Mouse (Mus musculus) naive thymus-derived CD4-positive, alpha-beta T cell, adult 2 months (primary cell): ENCODE measurements around the gene Tesk1.

Source experiments
- DNase-seq: peaks from one replicate; pipeline ENCODE4 v3.0.0-alpha.2; 2011; ENCODE audit warnings: low read depth

The Tesk1 gene

DNA sequence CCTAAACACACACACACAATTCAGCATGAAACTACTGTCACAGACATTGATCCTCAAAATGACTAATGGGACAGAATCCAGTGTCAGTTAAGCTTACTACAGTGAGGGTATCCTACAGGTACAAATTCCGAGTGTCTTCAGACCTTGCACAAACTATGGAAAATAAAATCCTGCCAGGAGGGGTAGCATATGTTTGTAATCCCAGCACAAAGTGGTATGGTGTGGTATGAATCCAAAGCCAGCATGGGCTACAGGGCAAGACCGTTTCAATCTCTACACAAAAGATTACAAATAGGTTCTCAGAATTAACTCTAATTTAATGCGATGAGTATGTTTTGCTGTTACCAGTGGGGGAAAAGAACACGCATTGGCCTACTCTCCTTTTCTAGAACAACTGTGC, at the start of gene Tesk1:
Gene Tesk1, plus strand, starts transcription at position 301 of the 400 bp plus-strand sequence.
- DNase-seq = no peak

DNA sequence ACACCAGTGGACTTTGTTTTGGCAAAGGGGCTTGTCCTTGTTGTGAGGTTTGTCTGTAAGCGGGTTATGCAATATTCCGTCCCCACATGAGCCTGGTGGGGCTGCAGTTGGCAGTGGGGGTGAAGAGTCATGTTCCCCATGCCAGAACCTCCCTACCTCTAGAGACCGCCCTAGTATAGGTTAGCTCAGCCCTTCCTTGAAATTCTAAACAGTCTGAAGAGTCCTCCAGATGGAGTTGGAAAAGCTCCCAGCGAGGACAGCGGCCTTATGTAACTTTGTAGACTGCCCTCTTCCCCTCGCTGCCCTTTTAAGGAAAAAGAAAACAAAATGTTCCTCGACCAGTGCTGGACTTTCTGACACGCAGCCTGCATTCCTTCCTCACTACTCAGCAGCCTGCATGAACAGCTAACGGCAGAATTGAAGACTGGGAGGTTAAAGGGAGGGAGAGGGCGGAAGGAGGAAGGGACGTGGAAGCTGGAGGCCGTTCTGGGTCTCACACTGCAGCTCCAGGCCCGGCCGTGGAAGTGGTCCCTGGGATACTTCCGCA, 47.3 kb upstream of the Tesk1 start:
- no peak for DNase-seq

- DNase-seq = no peak
Observed at GRCm38 (mm10) chr4:43395147-43395546, 46.6 kb upstream of the Tesk1 start.

DNA sequence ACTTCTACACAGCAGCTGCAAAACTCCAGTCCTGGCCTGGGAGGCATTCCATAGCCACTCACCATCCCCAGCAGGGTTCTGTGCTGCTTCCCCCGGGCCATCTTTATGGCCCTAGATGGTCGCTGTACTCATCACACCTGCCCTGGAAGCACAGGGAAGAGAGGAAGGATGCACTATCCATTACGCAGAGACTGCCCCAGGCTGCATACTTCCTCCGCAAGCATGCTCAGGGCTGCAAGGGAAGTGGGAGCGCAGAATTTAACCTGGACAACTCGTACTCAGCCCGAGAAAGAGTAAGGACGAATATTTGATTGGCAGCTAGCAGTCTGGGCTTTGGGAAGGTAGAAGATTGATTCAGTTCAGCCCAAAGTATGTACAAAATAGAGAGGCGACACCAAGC, 45.9 kb upstream of the Tesk1 start:
- no peak for DNase-seq

GRCm38 (mm10) chr4:43396381-43396780, 45.4 kb upstream of the Tesk1 start:
- DNase-seq = no peak

DNA sequence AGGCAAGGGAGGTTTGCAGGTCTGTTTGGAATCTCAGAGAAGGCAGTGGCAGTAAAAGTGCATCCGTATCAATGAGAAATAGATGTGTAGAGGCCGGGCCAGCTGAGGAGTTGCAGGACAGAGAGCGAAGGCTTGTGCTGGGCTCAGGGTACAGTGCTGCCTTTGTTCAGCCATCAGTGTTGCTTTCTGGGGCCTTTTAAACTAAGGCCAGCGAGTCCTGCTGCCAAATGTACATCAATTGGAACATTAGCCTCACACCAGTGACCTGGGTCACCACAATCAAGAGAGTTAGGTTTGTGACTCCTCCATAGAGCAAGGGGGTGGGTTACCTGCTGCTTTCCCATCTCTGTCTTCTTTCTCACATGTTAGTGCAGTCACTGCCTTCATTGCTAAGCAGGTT, 43.7 kb upstream of the Tesk1 start:
- no peak for DNase-seq

GRCm38 (mm10) chr4:43398829-43399331, 42.9 kb upstream of the Tesk1 start:
- no peak for DNase-seq

DNA sequence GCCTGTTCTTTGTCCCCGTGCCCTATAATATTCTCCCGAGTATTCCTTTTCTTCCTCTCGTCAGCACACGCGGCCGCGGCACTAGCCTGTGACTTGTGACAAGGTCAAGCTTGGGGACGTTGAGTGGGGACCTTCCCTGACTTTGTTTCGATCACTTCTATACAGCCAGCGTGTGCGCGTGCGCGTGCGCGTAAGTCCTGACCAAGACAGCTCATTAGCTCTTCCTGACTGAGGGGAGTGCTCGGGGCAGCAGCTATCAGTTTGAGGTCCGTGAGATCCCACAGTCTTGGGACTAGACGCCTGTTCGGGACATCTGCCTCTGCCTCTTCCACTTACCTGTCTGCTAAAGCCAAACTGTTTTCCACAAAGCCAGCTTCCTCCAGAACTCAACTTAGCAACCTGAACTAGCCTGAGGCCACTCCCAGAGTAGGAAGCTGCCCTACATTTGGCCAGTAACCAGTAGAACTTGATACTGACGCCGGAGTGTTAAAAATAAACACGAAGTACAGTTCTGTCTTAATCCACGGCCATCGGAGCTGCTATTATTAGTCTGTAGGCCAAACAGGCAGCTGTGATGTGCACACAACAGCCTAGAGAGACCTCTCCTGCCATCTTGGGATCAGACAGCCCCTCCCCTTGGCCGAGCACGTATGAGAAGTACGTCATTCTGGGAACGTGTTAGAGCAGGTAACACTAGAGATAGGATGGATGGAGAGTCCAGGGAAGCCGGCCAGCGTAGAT, 42.2 kb upstream of the Tesk1 start:
- DNase-seq = no peak

GRCm38 (mm10) chr4:43400976-43401375, 40.8 kb upstream of the Tesk1 start:
- DNase-seq = no peak

GRCm38 (mm10) chr4:43401486-43401885, 40.3 kb upstream of the Tesk1 start:
- no peak for DNase-seq

DNA sequence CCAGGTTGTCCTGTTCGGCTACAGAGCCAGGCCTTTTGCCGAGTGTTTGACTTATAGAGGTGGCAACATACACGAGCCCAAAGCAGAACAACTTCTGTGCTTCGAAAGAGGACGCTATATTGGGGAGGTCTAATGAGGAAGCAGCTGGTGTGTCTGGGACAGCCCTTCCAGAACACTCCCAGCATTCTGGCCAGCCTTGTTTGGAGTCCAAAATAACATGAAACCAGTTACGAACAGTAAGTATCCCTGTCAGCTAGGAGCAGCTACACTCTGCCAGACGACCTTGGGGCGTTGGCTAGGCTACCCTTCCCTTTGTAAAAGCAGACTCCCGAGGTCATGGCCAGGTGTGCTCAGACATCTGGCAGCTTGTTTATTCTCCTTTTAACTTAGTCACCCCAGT, 39.5 kb upstream of the Tesk1 start:
- DNase-seq = no peak

DNA sequence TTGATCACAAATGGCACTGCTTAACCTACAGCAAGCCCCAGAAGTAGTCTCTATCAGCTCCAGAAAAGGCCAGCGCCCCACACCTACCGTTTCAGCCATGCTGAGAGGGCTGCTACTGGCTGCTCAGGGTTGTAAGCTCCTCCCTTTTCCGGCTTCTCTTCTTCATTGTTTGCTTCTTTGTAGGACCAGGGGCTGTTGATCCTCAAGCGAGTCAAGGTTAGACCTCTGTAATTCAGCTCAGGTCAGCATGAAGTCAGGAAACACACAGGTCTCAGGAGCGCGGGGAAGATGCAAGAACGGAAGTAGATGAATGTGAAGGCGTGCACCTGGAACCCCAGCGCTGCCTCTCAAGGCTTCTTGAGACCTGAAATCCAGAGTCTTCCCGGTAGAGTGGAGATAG, 37.0 kb upstream of the Tesk1 start:
- no peak for DNase-seq

DNA sequence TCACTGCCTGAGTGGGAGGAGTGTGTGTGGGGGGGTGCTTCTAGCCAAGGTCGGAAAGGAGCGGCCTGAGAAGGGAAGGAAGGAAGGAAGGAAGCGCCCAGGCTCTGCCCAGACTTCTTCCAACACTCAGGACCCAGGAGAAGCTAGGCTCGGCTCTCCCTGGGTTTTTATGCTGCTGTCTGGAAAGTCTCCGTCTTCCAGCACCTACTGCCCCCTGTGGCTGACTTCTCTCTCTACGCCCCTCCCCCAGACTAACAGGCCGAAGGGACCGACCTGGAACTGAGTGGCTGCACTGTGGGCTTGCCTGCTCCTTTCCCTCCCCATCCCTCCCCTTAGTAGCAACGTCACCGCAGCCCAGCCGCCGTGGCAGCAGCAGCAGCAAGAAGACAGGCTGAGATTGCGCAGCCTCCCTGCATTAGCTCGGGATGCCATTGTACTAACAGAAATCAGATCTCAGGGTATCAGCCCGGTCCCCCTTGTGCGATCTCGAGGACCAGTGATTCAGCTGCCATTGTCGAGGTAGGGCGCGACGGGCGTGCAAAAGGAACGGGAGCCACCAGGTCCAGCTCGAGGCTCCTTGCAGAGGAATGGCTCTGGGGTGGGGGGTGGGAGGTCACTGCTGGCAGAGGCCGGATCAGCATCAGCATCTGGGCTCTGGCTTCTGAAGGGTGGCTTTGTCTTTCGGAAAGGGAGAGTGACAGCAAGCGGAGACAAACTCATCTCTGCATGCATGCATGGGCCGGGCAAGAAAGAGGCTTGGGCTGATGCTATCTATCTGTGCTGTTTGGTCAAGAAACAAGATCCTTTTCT, 35.4 kb upstream of the Tesk1 start:
- no peak for DNase-seq

DNA sequence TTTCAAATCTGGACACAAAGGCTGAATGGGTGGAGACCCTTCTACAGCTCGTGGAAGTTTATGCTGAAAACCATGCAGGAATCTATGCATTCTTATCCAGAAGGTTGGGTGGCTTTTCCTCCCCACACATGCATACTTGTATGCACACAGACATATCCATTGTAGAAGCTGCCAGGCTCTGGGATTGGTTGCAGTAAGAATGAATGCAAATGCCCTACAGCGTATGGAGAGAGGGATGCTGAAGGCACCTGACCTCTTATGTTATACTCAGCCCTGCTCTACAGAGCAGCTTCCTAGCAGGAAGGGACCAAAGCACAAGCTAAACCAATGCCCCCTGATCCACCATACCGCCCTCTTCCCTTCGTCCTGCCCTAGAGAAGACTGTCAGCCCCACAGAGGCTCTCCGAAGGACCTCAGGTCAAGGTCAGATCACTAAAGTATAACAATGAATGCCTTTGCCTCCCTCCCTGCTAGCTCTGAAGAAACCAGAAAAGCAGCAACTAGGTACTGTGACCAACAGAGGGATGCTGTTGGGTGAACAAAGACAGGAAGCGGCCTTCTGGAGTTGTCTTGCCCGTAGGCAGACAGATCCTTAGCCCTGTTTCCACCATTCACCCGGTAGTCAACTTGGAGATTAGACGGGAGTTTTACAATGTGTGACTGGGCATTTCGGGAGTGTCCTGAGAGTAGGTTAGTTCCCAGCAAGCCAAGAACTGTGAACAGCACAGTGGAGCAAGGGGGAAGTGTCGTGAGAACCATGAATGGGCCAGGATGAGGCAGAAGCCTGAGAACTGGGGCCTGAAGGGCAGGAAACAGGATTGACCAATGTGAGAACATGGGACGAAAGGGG, 34.4 kb upstream of the Tesk1 start:
- DNase-seq = no peak

GRCm38 (mm10) chr4:43414761-43415160, 27.0 kb upstream of the Tesk1 start:
- no peak for DNase-seq

- no peak for DNase-seq
Observed at GRCm38 (mm10) chr4:43415221-43416070, 26.3 kb upstream of the Tesk1 start.

GRCm38 (mm10) chr4:43416071-43416490, 25.7 kb upstream of the Tesk1 start:
- DNase-seq = no peak

DNA sequence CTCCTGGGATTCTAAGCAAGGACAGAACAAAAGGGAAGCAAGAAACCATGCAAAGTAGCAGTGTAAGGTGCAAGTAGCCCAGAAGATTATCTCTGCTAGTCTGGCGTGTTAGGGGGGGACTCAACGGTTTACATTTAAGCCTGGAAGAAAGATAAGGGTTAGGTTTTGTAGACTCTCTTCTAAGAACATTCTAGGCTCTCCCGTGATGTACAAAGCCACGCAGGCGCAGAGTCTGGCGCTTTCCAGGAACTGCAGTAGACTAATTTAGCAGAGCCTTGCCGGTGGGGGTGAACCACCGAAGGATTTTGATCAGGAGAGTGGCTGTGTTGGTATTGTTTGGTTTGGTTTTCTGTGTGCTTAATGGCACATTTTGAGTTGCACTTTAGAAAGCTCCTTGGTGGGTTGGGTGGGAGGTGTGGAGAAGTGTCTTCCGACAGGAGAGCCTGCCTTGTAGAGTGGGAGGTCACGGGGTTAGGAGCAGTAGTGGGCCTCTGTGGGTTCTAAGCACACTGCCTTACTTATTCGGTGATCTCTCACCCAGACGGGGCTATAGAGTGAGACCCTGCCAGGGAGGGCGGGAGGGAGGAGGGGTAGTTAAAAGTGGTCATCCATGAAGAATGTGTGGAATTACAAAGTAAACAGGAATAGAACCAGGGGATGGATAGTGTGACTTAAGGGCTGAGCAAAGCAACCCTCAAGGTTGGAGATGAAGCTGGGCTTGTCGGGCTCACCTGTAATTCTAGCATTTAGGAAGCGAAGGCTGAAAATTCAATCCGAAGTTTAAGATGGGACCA, 24.3 kb upstream of the Tesk1 start:
- no peak for DNase-seq

- no peak for DNase-seq
Observed at GRCm38 (mm10) chr4:43418450-43418849, 23.3 kb upstream of the Tesk1 start.

GRCm38 (mm10) chr4:43418973-43419656, 22.6 kb upstream of the Tesk1 start:
- DNase-seq = no peak
